Comparison of ENCODE assay signal across 8 mouse cellular contexts in the genomic region with DNA sequence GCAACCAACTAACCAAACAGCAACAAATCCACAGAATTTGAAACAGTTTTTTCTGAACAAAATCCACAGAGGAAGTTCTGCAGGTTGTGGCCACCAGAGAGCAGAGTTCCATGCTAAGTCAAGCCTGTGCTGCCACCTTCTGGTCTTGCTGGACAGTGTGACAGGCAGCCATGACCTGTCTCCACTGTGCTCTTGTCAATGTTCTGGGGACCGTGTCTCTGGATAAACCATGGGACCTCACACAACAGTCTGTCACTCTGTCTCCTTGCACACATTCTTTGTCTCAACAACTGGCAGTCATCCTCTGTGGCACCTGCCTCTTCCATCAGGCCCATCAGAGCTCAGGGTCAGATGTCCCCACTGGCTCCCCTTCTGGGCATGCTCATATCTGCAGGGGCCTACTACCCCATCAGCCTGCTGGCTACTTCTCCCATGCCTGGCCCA. TPM values are rescaled to one million over a fixed set of nuclear protein-coding genes. Genes with fewer than 3 reads are reported as not detected.
DNase-seq lines count a peak whose midpoint lies in the region; ATAC-seq lines count a peak whose summit lies in the region.

No protein-coding gene starts in this region.

- intact Hi-C loops in gastrocnemius, postnatal 36 days (cut with DNase I), result loop anchor here (10.0 kb wide), 1 partner anchor 249 kb away; no protein-coding TSS in a partner anchor

- no peak overlapping the region for H3K4me2 ChIP-seq in hindbrain, embryonic 12.5 days (replicated peaks)

- DNase-seq in hindbrain, embryonic 10.5 days (ENCODE audit: low spot score), result peak; percentile 73
- DNase-seq in cerebellum, postnatal 4 days (ENCODE audit: low spot score in 2 of 2), result peak; percentile 44 to 72
- DNase-seq in gastrocnemius, postnatal 36 days, result peak; percentile 53 to 70
- peak; percentile 81 for DNase-seq in kidney, adult 18-20 months
- peak; percentile 73 for DNase-seq in limb, embryonic 10.5 days (ENCODE audit: low spot score)
- DNase-seq in monocyte, adult 2 months (ENCODE audit: low read depth in 1 of 2, low spot score in 2 of 2), result peak; percentile 35 to 74
- DNase-seq in spleen, postnatal 4 days (ENCODE audit: low spot score in 2 of 2), result peak; percentile 79 to 89

- H3K9ac ChIP-seq in hindbrain, embryonic 12.5 days, result no peak overlapping the region

- 29% methylated on average over 1 of the region's 1 CpGs for WGBS in hindbrain, embryonic 10.5 days
- WGBS in hindbrain, embryonic 12.5 days, result 27% methylated on average over 1 of the region's 1 CpGs
- 30% methylated on average over 1 of the region's 1 CpGs for WGBS in limb, embryonic 10.5 days

- no peaks in the 10 kb centered on the region for H3K27me3 ChIP-seq in hindbrain, embryonic 10.5 days (ENCODE audit: insufficient read depth, poor library complexity, severe bottlenecking)
- no peaks in the 10 kb centered on the region for H3K27me3 ChIP-seq in hindbrain, embryonic 12.5 days
- H3K27me3 ChIP-seq in limb, embryonic 10.5 days (ENCODE audit: low read depth, poor library complexity, severe bottlenecking), result no peaks in the 10 kb centered on the region

- no peak overlapping the region for H3K4me3 ChIP-seq in hindbrain, embryonic 10.5 days
- H3K4me3 ChIP-seq in hindbrain, embryonic 12.5 days, result no peak overlapping the region
- H3K4me3 ChIP-seq in limb, embryonic 10.5 days, result no peak overlapping the region

- peaks cover 36% of the 10 kb centered on the region for H3K36me3 ChIP-seq in hindbrain, embryonic 10.5 days
- H3K36me3 ChIP-seq in hindbrain, embryonic 12.5 days, result peaks cover 11% of the 10 kb centered on the region; the same call in 1 of the 2 replicates
- peaks cover 34% of the 10 kb centered on the region for H3K36me3 ChIP-seq in limb, embryonic 10.5 days

- 0 out of 2 replicates have a peak, but pooled peaks cover 8% of the 10 kb centered on the region for H3K4me1 ChIP-seq in hindbrain, embryonic 10.5 days (replicated peaks)
- no peaks in the 10 kb centered on the region for H3K4me1 ChIP-seq in hindbrain, embryonic 12.5 days
- no peaks in the 10 kb centered on the region for H3K4me1 ChIP-seq in limb, embryonic 10.5 days

- H3K27ac ChIP-seq in hindbrain, embryonic 10.5 days, result no peak overlapping the region
- H3K27ac ChIP-seq in hindbrain, embryonic 12.5 days, result no peak overlapping the region
- H3K27ac ChIP-seq in limb, embryonic 10.5 days, result no peak overlapping the region

- no peaks in the 10 kb centered on the region for H3K9me3 ChIP-seq in hindbrain, embryonic 10.5 days
- H3K9me3 ChIP-seq in hindbrain, embryonic 12.5 days (replicated peaks), result no peaks in the 10 kb centered on the region
- no peaks in the 10 kb centered on the region for H3K9me3 ChIP-seq in limb, embryonic 10.5 days (replicated peaks)

- no peak for ATAC-seq in hindbrain, embryonic 12.5 days (ENCODE audit: low FRiP score)

RNA-seq across cellular contexts. Expression of a gene that starts 27.2 kb away (rescaled TPM):
- 6.1 and 6.4 TPM in 2 replicates for polyA plus RNA-seq in hindbrain, embryonic 10.5 days (2016; fragmentation: Nextera tagmentation; extraction: Ambion mirVana)
- polyA plus RNA-seq in hindbrain, embryonic 12.5 days (2016; fragmentation: Nextera tagmentation; extraction: Ambion mirVana), result 6.0 TPM in 2 replicates
- 1 to 10 TPM; 4.1 to 4.9 TPM for total RNA-seq in gastrocnemius, postnatal 36 days (2021)
- 7.0 and 7.2 TPM in 2 replicates for polyA plus RNA-seq in limb, embryonic 10.5 days (2016; fragmentation: Nextera tagmentation; extraction: Ambion mirVana)

RNA-seq across cellular contexts. Expression of a gene that starts 42.8 kb away (rescaled TPM):
- polyA plus RNA-seq in hindbrain, embryonic 10.5 days (2016; fragmentation: Nextera tagmentation; extraction: Ambion mirVana), result 111 and 204 TPM in 2 replicates
- 43.9 and 45.9 TPM in 2 replicates for polyA plus RNA-seq in hindbrain, embryonic 12.5 days (2016; fragmentation: Nextera tagmentation; extraction: Ambion mirVana)
- 100 to 1,000 TPM; 365 to 521 TPM for total RNA-seq in gastrocnemius, postnatal 36 days (2021)
- polyA plus RNA-seq in limb, embryonic 10.5 days (2016; fragmentation: Nextera tagmentation; extraction: Ambion mirVana), result 119 and 165 TPM in 2 replicates
